8 mouse cellular contexts compared by ENCODE assay signal in genomic region chr5:122726068-122726467, GRCm38 (mm10). TPM values are rescaled to one million over a fixed set of nuclear protein-coding genes. Genes with fewer than 3 reads are reported as not detected.
DNase-seq lines count a peak whose midpoint lies in the region; ATAC-seq and TF ChIP-seq lines count a peak whose summit lies in the region.
"Had no signal": no experiment of that assay in that cellular context is flagged by ENCODE, and none has a peak within 500 bp of the region (broad histone marks: within the 10 kb centered on the region; RNA-seq: fewer than 3 reads in every experiment).

No protein-coding gene starts in this region.

- peaks cover 3 to 4% of the 10 kb centered on the region in 2 experiments; a peak in 2 of 4 replicates for H3K4me1 ChIP-seq in ES-E14 (ENCODE audit: control insufficient read depth in 2 of 2, insufficient read depth in 2 of 2, low read length in 2 of 2, poor library complexity in 1 of 2)
- peaks cover 8% of the 10 kb centered on the region for H3K4me1 ChIP-seq in embryonic facial prominence, embryonic 10.5 days
- peaks cover 7% of the 10 kb centered on the region; the same call in 1 of the 2 replicates for H3K4me1 ChIP-seq in hindbrain, embryonic 13.5 days (replicated peaks)
- no peaks in the 10 kb centered on the region for H3K4me1 ChIP-seq in lung, embryonic 16.5 days (replicated peaks; ENCODE audit: control insufficient read depth, insufficient read depth, low read length)

- H3K27ac ChIP-seq in ES-E14 (ENCODE audit: insufficient read depth, low read depth, low read length, poor library complexity, severe bottlenecking), result no peak overlapping the region
- no peak overlapping the region for H3K27ac ChIP-seq in embryonic facial prominence, embryonic 10.5 days (replicated peaks)
- H3K27ac ChIP-seq in hindbrain, embryonic 13.5 days, result no peak overlapping the region
- H3K27ac ChIP-seq in lung, embryonic 16.5 days (ENCODE audit: low read length), result no peak overlapping the region
- H3K27ac ChIP-seq: macrophage had no signal

- ATAC-seq in hindbrain, embryonic 13.5 days (ENCODE audit: low FRiP score), result peak; percentile 46; the same call in 1 of the 2 replicates
- ATAC-seq in lung, embryonic 16.5 days (ENCODE audit: low read depth), result peak; percentile 43

- no peak overlapping the region for H3K9ac ChIP-seq in ES-E14 (ENCODE audit: insufficient read depth, low read depth, low read length, poor library complexity, severe bottlenecking)
- H3K9ac ChIP-seq in hindbrain, embryonic 13.5 days, result peak overlapping the region; percentile 43; the same call in 1 of the 2 replicates
- no peak overlapping the region for H3K9ac ChIP-seq in lung, embryonic 16.5 days (ENCODE audit: low read length)

- WGBS in embryonic facial prominence, embryonic 10.5 days, result 29% methylated on average over 7 of the region's 7 CpGs
- 23% methylated on average over 7 of the region's 7 CpGs for WGBS in hindbrain, embryonic 13.5 days
- 16% methylated on average over 7 of the region's 7 CpGs for WGBS in lung, embryonic 16.5 days

- H3K27me3 ChIP-seq in embryonic facial prominence, embryonic 10.5 days (replicated peaks; ENCODE audit: low read depth, poor library complexity, severe bottlenecking), result no peaks in the 10 kb centered on the region
- no peaks in the 10 kb centered on the region for H3K27me3 ChIP-seq in hindbrain, embryonic 13.5 days
- H3K27me3 ChIP-seq in lung, embryonic 16.5 days (ENCODE audit: control insufficient read depth, insufficient read depth, low read depth, low read length), result no peaks in the 10 kb centered on the region

- H3K36me3 ChIP-seq in ES-E14 (ENCODE audit: control insufficient read depth, insufficient read depth, low read length, poor library complexity, severe bottlenecking), result no peaks in the 10 kb centered on the region; the same call in 1 of the 2 replicates
- peaks cover 7% of the 10 kb centered on the region for H3K36me3 ChIP-seq in embryonic facial prominence, embryonic 10.5 days (replicated peaks)
- H3K36me3 ChIP-seq in hindbrain, embryonic 13.5 days, result peaks cover 14% of the 10 kb centered on the region; the same call in 1 of the 2 replicates
- H3K36me3 ChIP-seq in lung, embryonic 16.5 days (ENCODE audit: control insufficient read depth, insufficient read depth, low read length), result peaks cover 2% of the 10 kb centered on the region; the same call in 1 of the 2 replicates

- in situ Hi-C loops in ES-E14 (cut with MboI; ENCODE audit: low sequenced_read_pairs in 2 of 2, unreplicated experiment in 2 of 2), result no loop called here

- no peaks in the 10 kb centered on the region for H3K9me3 ChIP-seq in ES-E14 (ENCODE audit: control insufficient read depth, insufficient read depth, low read depth, low read length)
- no peaks in the 10 kb centered on the region for H3K9me3 ChIP-seq in embryonic facial prominence, embryonic 10.5 days
- H3K9me3 ChIP-seq in hindbrain, embryonic 13.5 days, result 0 out of 2 replicates have a peak, but pooled peaks cover 4% of the 10 kb centered on the region
- H3K9me3 ChIP-seq in lung, embryonic 16.5 days (ENCODE audit: control insufficient read depth, low read length), result no peaks in the 10 kb centered on the region

- H3K4me3 ChIP-seq in ES-E14 (ENCODE audit: insufficient read depth in 1 of 2, low read depth in 1 of 2, low read length in 2 of 2, poor library complexity in 1 of 2, severe bottlenecking in 1 of 2), result no peak overlapping the region
- no peak overlapping the region for H3K4me3 ChIP-seq in embryonic facial prominence, embryonic 10.5 days
- H3K4me3 ChIP-seq in hindbrain, embryonic 13.5 days, result no peak overlapping the region
- no peak overlapping the region for H3K4me3 ChIP-seq in lung, embryonic 16.5 days (ENCODE audit: low read length)

- DNase-seq in ES-E14 (ENCODE audit: low read depth, low spot score), result peak; percentile 83
- DNase-seq in adrenal gland, postnatal 14 days, result peak; percentile 77
- DNase-seq in embryonic facial prominence, embryonic 10.5 days (ENCODE audit: low spot score), result peak; percentile 63
- DNase-seq in layer of hippocampus, adult 9-11 months, result peak; percentile 65
- DNase-seq in right cerebral cortex, adult 2 months (ENCODE audit: low spot score in 2 of 2), result peak; percentile 84 to 87

- H3K4me2 ChIP-seq in hindbrain, embryonic 13.5 days, result no peak overlapping the region
- H3K4me2 ChIP-seq in lung, embryonic 16.5 days (ENCODE audit: low read depth, low read length), result no peak overlapping the region

TF ChIP-seq in ES-E14, 5 proteins besides CTCF, POLR2A, EP300 and RAD21:
- TF ChIP-seq ZC3H11A (IDR thresholded peaks at IDR 0.05; ENCODE audit: borderline replicate concordance, low read depth, low read length) (0 out of 2 replicates have a peak, but pooled peaks have one; percentile 29), ZNF384 (IDR thresholded peaks at IDR 0.05; ENCODE audit: low read depth, low read length) (no peak), CHD2 (IDR thresholded peaks at IDR 0.05; ENCODE audit: low read depth, low read length) (no peak), HCFC1 (IDR thresholded peaks at IDR 0.05; ENCODE audit: borderline replicate concordance, insufficient read depth, low read length) (no peak), MAFK (IDR thresholded peaks at IDR 0.05; ENCODE audit: insufficient read depth, low read depth, low read length) (0 out of 2 replicates have a peak, but pooled peaks have one; percentile 44)

RNA-seq across cellular contexts. Expression of gene P2rx4, which starts 18.7 kb away (rescaled TPM):
- 7.5 and 12.6 TPM in 2 replicates for total RNA-seq in ES-E14 (2012; rRNA removed)
- 33.2 and 34.9 TPM in 2 replicates for total RNA-seq in adrenal gland, postnatal 14 days (2021)
- 5.1 and 6.5 TPM in 2 replicates for polyA plus RNA-seq in embryonic facial prominence, embryonic 10.5 days (2016; fragmentation: Nextera tagmentation; extraction: Ambion mirVana)
- 16.7 and 17.3 TPM in 2 replicates for polyA plus RNA-seq in hindbrain, embryonic 13.5 days (2015; fragmentation: Nextera tagmentation; extraction: Ambion mirVana)
- 19.6 and 22.7 TPM in 2 replicates for polyA plus RNA-seq in lung, embryonic 16.5 days (2015; fragmentation: Nextera tagmentation; extraction: Ambion mirVana)

RNA-seq across cellular contexts. Expression of gene Camkk2, which starts 53.1 kb away (rescaled TPM):
- total RNA-seq in ES-E14 (2012; rRNA removed), result 12.7 and 16.1 TPM in 2 replicates
- total RNA-seq in adrenal gland, postnatal 14 days (2021), result 21.3 and 30.5 TPM in 2 replicates
- 21.9 and 26.3 TPM in 2 replicates for polyA plus RNA-seq in embryonic facial prominence, embryonic 10.5 days (2016; fragmentation: Nextera tagmentation; extraction: Ambion mirVana)
- polyA plus RNA-seq in hindbrain, embryonic 13.5 days (2015; fragmentation: Nextera tagmentation; extraction: Ambion mirVana), result 59.1 and 60.3 TPM in 2 replicates
- 30.2 and 33.1 TPM in 2 replicates for polyA plus RNA-seq in lung, embryonic 16.5 days (2015; fragmentation: Nextera tagmentation; extraction: Ambion mirVana)
